Mouse (Mus musculus) limb, embryonic 15.5 days (tissue): ENCODE measurements around the gene 9130213A22Rik. TPM values are rescaled to one million over a fixed set of nuclear protein-coding genes. Genes with fewer than 3 reads are reported as not detected.

Source experiments
- ATAC-seq: fragments of 200-750 bp; cut with Nextera tagmentation; 2 replicates; pipeline ENCODE4 v1.8.0; 2017; ENCODE audit warnings: low read depth, moderate TSS enrichment; ENCODE audit not compliant: insufficient number of reproducible peaks, low FRiP score, low TSS enrichment
- H3K27ac ChIP-seq: fragments of 300-500 bp; sonication (generic); 2 replicates; pipeline ENCODE4 v1.5.1; 2015; ENCODE audit warnings: moderate library complexity, mild to moderate bottlenecking, inconsistent platforms
- H3K27me3 ChIP-seq: fragments of 300-500 bp; sonication (generic); 2 replicates; pipeline ENCODE4 v1.6.1; 2015; ENCODE audit warnings: inconsistent platforms
- H3K36me3 ChIP-seq: fragments of 300-500 bp; sonication (generic); 2 replicates; pipeline ENCODE4 v1.6.1; 2015; ENCODE audit warnings: inconsistent platforms
- H3K4me1 ChIP-seq: fragments of 300-500 bp; sonication (generic); 2 replicates; pipeline ENCODE4 v1.6.1; 2015; ENCODE audit warnings: inconsistent platforms
- H3K4me2 ChIP-seq: fragments of 300-500 bp; sonication (generic); 2 replicates; pipeline ENCODE4 v1.6.1; 2015; ENCODE audit warnings: mild to moderate bottlenecking, inconsistent platforms
- H3K4me3 ChIP-seq: fragments of 300-500 bp; sonication (generic); 2 replicates; pipeline ENCODE4 v1.5.1; 2015; ENCODE audit warnings: mild to moderate bottlenecking, inconsistent platforms
- H3K9ac ChIP-seq: fragments of 300-500 bp; sonication (generic); 2 replicates; pipeline ENCODE4 v1.6.1; 2015; ENCODE audit warnings: inconsistent platforms
- H3K9me3 ChIP-seq: fragments of 300-500 bp; sonication (generic); 2 replicates; pipeline ENCODE4 v1.6.1; 2016; ENCODE audit warnings: inconsistent platforms
- WGBS: fragments of 180-500 bp; shearing (Covaris S2); methylation state at CpG from one replicate; pipeline ENCODE4 v1.1.7; 2015; 5-methylcytosine and 5-hydroxymethylcytosine counted together
- polyA plus RNA-seq: library from polyadenylated mRNA; unstranded; fragments of >200 nt; fragmentation: Nextera tagmentation; extraction: Ambion mirVana; gene quantifications from 2 replicates; pipeline ENCODE4 v1.2.1, GENCODE M21; 2015

9130213A22Rik gene
- polyA plus RNA-seq: 0.40 and 0.49 TPM in 2 replicates

DNA sequence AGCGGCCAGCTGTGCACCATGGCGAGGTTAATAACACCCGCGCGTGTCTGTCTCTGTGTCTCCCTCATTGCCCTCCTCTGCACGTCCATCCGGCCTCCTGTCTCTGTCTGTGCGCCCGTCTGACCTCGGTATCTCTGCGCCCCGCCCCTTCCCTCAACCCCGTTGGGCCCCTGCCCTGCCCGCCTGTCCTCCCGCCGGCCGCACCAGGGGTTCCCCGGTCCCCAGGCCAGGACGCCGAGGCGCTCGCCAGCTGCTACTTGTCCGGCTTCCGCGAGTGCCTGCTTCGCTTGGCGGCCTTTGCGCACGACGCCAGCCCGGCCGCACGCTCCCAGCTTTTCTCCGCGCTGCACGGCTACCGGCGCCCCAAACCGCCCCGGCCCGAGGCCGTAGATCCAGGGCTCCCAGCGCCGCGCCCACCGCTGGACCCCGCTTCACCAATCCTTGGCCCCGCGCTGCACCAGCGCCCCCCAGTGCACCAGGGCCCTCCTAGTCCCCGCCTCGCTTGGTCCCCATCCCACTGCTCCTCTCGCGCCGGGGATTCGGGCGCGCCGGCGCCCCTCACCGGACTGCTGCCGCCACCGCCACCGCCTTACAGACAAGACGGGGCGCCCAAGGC lies at the start of gene 9130213A22Rik:
Gene 9130213A22Rik (minus strand): TSS at position 254 of the 616 bp plus-strand sequence.
- H3K4me1 ChIP-seq: peaks cover 53% of the 10 kb centered on the region
- under 1% methylated on average over 63 of the region's 66 CpGs for WGBS
- peak; percentile 78 for ATAC-seq

DNA sequence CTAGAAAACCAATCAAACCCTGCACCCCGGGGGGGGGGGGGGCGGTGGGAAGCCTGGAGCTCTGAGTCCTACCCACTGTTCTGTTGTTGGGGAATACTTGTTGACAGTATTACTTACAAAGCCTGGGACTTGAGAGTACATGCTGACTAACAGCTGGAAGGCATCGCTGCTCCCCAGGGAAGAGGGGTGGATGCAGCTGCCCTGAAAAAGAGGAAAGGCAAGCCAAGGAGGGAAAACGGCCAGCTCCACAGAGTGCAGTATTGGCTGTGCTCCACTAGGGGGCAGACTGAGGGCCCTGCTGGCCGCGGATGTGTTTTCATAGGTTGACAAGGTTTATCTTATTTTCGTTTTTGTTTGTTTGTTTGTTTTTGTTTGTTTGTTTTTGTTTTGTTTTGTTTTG lies 49.2 kb upstream of the 9130213A22Rik start:
- 28% methylated on average over 7 of the region's 7 CpGs for WGBS
- Histone ChIP-seq H3K27me3 (no peaks in the 10 kb centered on the region), H3K36me3 (no peaks in the 10 kb centered on the region), H3K4me3 (no peak overlapping the region), H3K9me3 (no peaks in the 10 kb centered on the region), H3K9ac (no peak overlapping the region), H3K4me1 (0 out of 2 replicates have a peak, but pooled peaks cover 2% of the 10 kb centered on the region), H3K27ac (no peak overlapping the region), H3K4me2 (no peak overlapping the region)
- no peak for ATAC-seq

More for the DNA sequence above, at the start of gene 9130213A22Rik:
- peak within 1 kb of the TSS; percentile 95 for H3K27ac ChIP-seq
- no peaks in the 10 kb centered on the region for H3K9me3 ChIP-seq
- H3K36me3 ChIP-seq: no peaks in the 10 kb centered on the region
- peak within 1 kb of the TSS; percentile 74 for H3K9ac ChIP-seq
- H3K4me3 ChIP-seq: peak within 1 kb of the TSS; percentile 82
- peak within 1 kb of the TSS; percentile 97 for H3K4me2 ChIP-seq
- 0 out of 2 replicates have a peak, but pooled peaks cover 2% of the 10 kb centered on the region for H3K27me3 ChIP-seq

DNA sequence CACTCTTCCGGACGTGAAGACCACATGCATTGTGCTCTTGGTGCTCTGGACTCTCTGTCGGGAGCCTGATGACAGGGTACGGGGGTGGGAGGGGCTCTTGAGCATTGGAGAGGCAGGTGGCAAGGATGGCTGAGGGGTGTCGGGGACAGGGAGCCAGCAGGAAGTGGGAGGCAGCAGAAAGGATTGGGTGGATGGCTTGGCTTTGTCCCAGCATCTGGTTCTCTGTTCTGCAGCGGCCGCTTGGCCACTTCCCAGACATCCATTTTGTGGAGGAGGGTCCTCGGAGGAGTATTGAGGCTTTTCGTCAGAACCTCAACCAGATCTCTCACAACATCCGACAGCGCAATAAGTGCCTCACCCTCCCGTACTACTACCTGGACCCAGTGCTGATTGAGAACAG lies 46.9 kb upstream of the 9130213A22Rik start:
- 78% methylated on average over 12 of the region's 12 CpGs for WGBS
- H3K4me1 ChIP-seq: 0 out of 2 replicates have a peak, but pooled peaks cover 2% of the 10 kb centered on the region

DNA sequence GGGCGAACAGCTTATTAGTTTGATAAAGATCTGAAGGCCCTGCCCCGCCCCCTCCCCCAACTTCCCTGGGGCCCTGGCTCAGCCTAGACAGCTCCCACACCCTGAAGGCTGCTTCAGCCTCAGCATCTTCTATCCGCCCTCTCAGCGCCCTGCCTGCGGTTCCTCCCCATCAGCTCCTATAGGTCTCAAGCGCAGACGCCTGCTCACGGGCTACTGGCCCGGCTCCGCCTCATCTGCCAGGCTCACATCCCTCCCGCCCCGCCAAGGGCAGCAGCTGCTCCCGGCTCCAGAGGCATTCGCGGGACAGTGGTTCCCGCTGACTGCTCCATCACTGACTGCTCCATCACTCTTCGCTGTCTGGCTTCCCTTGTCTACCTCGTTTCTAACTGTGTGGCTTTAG lies 34.4 kb upstream of the 9130213A22Rik start, which contains the start of gene Alox12b:
Gene Alox12b (plus strand): TSS at position 190 of the 400 bp plus-strand sequence.
- WGBS: 4% methylated on average over 18 of the region's 18 CpGs
- Histone ChIP-seq H3K27ac (no peak within 1 kb of the TSS), H3K27me3 (peaks cover 30% of the 10 kb centered on the region), H3K4me2 (peak within 1 kb of the TSS; percentile 17), H3K4me3 (peak within 1 kb of the TSS; percentile 1; the same call in 1 of the 2 replicates), H3K36me3 (no peaks in the 10 kb centered on the region), H3K4me1 (peaks cover 6% of the 10 kb centered on the region), H3K9ac (no peak within 1 kb of the TSS), H3K9me3 (no peaks in the 10 kb centered on the region)
- ATAC-seq: no peak

More for the DNA sequence above, 46.9 kb upstream of the 9130213A22Rik start:
- Histone ChIP-seq H3K36me3 (no peaks in the 10 kb centered on the region), H3K9me3 (no peaks in the 10 kb centered on the region), H3K27ac (no peak overlapping the region), H3K9ac (no peak overlapping the region), H3K27me3 (peaks cover 4% of the 10 kb centered on the region), H3K4me3 (no peak overlapping the region), H3K4me2 (no peak overlapping the region)
- ATAC-seq: no peak

DNA sequence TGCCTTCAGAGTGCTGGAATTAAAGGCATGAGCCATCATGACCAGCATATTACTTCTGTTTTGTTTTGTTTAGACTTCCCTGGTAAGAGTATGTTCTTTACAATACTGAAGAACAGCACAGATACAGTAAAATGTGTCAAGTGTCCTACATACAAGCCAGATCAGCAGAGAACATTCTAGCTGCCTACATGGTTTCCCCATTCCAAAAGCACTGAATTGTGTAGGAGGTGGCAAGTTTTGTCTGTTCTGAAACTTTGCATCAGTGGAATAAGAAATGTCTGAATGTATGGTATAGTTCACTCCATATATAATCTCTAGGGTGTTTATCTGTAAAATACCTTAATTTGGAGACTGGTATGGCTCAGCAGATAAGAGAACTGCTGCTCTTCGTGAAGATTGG lies 33.0 kb upstream of the 9130213A22Rik start:
- 52% methylated on average over 1 of the region's 1 CpGs for WGBS
- no peak for ATAC-seq

DNA sequence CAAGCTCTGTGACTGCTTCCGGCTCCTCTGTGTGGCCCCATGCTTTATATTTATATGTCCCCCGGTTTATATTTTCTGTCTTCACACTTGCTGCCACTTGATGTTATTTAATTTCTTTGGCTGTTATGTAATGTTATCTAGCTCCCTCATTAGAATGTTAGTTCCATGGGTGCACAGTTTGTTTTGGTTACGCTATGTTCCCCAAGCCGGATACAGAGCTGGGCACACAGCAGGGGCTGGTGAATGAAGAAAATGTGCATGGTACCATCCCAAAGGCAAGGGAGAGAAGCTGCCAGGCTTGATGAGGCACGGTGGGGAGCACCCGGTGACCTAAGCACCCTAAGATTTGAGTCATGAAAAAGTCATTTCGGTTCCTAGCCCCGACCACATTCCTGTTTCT lies 31.4 kb upstream of the 9130213A22Rik start:
- H3K27me3 ChIP-seq: peaks cover 30% of the 10 kb centered on the region
- no peaks in the 10 kb centered on the region for H3K9me3 ChIP-seq
- WGBS: 81% methylated on average over 8 of the region's 8 CpGs
- no peak overlapping the region for H3K27ac ChIP-seq
- no peak for ATAC-seq
- peaks cover 13% of the 10 kb centered on the region for H3K4me1 ChIP-seq
- no peaks in the 10 kb centered on the region for H3K36me3 ChIP-seq
- no peak overlapping the region for H3K9ac ChIP-seq
- no peak overlapping the region for H3K4me2 ChIP-seq
- no peak overlapping the region for H3K4me3 ChIP-seq

More for the DNA sequence above, 33.0 kb upstream of the 9130213A22Rik start:
- Histone ChIP-seq H3K27me3 (peaks cover 30% of the 10 kb centered on the region), H3K9ac (no peak overlapping the region), H3K4me3 (no peak overlapping the region), H3K4me1 (peaks cover 13% of the 10 kb centered on the region), H3K27ac (no peak overlapping the region), H3K9me3 (no peaks in the 10 kb centered on the region), H3K36me3 (no peaks in the 10 kb centered on the region), H3K4me2 (no peak overlapping the region)

DNA sequence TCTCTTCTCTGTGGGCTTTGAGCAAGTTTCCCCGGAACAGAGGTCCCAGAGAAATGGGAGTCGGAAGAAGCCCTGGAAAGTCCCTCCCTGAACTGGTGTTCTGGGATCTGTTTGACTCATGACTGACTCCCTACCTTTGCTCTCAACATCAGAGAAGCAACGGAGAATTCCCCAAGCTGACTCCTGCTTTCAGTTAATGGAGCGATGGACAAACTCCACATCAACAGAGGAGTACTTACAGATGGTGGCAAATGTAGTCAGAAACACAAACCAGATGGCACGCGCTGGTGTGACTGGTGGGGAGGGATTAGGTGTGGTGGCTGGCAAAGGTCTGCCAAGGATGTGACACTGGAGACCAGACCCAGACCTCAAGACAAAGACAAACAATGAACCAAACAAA lies 28.6 kb upstream of the 9130213A22Rik start:
- H3K4me1 ChIP-seq: peaks cover 7% of the 10 kb centered on the region; the same call in 1 of the 2 replicates
- no peaks in the 10 kb centered on the region for H3K36me3 ChIP-seq
- H3K27me3 ChIP-seq: peaks cover 4% of the 10 kb centered on the region; the same call in 1 of the 2 replicates
- H3K9ac ChIP-seq: no peak overlapping the region
- H3K9me3 ChIP-seq: no peaks in the 10 kb centered on the region
- peak overlapping the region; percentile 27 for H3K4me3 ChIP-seq
- ATAC-seq: no peak
- WGBS: 30% methylated on average over 6 of the region's 6 CpGs
- no peak overlapping the region for H3K27ac ChIP-seq
- H3K4me2 ChIP-seq: peak overlapping the region; percentile 47

DNA sequence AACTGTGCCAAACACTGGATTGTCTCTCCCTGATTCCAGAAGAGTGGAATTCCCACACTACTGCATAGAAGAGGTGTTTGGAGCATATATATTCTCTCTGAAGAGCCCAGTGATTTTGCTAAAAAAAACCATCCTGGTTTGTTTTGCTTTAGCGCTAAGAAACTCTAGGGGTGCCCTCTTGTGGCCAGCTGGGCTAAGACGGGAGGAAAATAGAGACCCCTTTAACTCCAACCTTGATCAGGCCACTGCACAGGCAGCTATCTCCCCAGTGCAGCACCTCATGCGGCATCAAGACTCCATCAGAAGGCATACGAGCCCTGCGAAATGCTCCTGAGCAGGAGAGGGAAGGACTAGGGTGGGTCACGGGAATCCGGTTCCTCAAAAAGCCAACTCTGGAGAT lies 28.1 kb upstream of the 9130213A22Rik start:
- no peak for ATAC-seq
- H3K4me3 ChIP-seq: peak overlapping the region; percentile 27
- H3K4me2 ChIP-seq: peak overlapping the region; percentile 47
- peaks cover 2% of the 10 kb centered on the region; the same call in 1 of the 2 replicates for H3K27me3 ChIP-seq
- no peaks in the 10 kb centered on the region for H3K9me3 ChIP-seq
- H3K27ac ChIP-seq: no peak overlapping the region
- whole genome bisulfite sequencing: 2% methylated on average over 7 of the region's 7 CpGs
- peaks cover 7% of the 10 kb centered on the region; the same call in 1 of the 2 replicates for H3K4me1 ChIP-seq
- no peak overlapping the region for H3K9ac ChIP-seq
- H3K36me3 ChIP-seq: no peaks in the 10 kb centered on the region

DNA sequence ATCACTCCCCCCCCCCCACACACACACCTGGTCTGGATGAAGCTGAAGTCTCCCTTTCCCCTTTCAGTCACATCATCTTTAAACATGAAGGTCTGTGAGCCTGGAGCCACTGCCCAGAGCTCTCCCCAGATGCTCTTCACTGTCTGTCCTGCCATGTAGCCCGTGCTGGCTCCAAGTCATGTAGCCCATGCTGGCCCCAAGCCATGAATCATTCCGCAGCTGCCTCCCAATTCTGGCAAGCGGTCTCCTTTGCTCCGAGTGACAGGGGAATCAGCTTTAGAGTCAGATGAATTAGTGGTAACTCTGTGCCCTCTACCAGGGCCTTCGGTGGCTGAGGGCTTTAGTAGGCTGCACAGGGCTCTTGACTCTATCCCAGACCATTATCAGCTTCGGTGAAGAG lies 27.3 kb upstream of the 9130213A22Rik start:
- 69% methylated on average over 6 of the region's 6 CpGs for WGBS
- Histone ChIP-seq H3K4me2 (no peak overlapping the region), H3K27me3 (no peaks in the 10 kb centered on the region), H3K27ac (no peak overlapping the region), H3K9me3 (no peaks in the 10 kb centered on the region), H3K4me3 (no peak overlapping the region), H3K4me1 (peaks cover 7% of the 10 kb centered on the region; the same call in 1 of the 2 replicates), H3K9ac (no peak overlapping the region), H3K36me3 (no peaks in the 10 kb centered on the region)
- ATAC-seq: no peak

DNA sequence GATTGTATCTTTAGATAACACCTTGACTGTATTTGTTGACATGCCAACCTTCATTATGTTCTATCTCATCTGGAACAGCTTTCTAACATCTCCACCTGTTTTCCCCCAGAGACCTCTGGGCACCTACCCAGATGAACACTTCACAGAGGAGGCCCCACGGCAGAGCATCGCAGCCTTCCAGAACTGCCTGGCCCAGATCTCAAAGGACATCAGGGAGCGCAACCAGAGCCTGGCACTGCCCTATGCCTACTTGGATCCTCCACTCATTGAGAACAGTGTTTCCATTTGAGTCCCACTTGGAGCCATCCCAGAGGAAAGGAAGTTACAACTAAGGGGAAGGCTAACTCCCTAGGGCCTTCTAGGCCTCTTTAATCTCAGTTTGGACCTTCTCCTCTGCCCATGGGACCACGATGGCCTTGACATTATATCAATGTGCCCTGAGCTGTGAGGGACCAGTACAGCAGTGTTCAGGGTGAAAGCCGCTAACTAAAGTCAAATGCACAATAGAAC lies 26.1 kb upstream of the 9130213A22Rik start:
- Histone ChIP-seq H3K27me3 (no peaks in the 10 kb centered on the region), H3K36me3 (no peaks in the 10 kb centered on the region), H3K4me2 (no peak overlapping the region), H3K9me3 (no peaks in the 10 kb centered on the region), H3K4me1 (peaks cover 7% of the 10 kb centered on the region; the same call in 1 of the 2 replicates), H3K4me3 (no peak overlapping the region), H3K9ac (no peak overlapping the region), H3K27ac (no peak overlapping the region)
- WGBS: 84% methylated on average over 5 of the region's 5 CpGs
- no peak for ATAC-seq

DNA sequence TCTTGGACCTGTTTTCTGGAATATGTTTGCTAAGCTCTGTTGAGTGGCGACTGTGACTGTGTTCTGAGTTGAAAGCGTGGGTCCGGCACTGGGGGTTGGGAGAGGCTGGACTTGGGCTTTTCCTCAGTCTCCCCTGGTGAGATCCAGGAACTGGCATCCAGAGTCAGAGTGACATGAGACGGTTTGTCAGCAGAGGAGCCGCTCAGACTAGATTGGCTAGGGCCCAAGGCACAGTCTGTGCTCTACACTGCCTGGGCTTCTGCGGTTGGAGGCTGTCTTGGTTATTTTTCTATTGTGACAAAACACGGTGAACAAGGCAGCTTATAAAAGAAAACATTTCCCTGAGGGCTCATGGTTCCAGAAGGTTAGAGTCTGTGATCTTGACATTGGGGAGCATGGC lies 25.2 kb upstream of the 9130213A22Rik start:
- ATAC-seq: no peak
- Histone ChIP-seq H3K27ac (no peak overlapping the region), H3K4me2 (no peak overlapping the region), H3K27me3 (no peaks in the 10 kb centered on the region), H3K36me3 (no peaks in the 10 kb centered on the region), H3K9ac (no peak overlapping the region), H3K4me3 (no peak overlapping the region), H3K9me3 (no peaks in the 10 kb centered on the region), H3K4me1 (peaks cover 7% of the 10 kb centered on the region; the same call in 1 of the 2 replicates)
- 65% methylated on average over 7 of the region's 7 CpGs for WGBS

DNA sequence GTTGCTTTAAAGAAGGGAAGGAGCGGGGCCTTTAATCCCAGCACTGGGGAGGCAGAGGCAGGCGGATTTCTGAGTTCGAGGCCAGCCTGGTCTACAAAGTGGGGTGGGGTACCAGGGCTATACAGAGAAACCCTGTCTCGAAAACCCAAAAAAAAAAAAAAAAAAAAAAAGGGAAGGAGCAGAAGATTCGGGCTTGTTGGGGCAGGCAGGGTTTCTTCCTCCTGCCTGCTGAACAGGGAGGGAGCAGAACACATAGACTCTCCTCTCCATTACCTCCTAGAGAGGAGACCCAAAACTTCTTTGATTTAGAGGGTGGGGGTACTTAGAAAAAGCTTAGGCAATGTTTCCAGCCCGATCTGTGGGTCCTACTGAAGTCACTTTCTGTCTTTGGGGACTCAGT lies 13.0 kb upstream of the 9130213A22Rik start:
- H3K9ac ChIP-seq: no peak overlapping the region
- H3K27me3 ChIP-seq: no peaks in the 10 kb centered on the region
- no peaks in the 10 kb centered on the region for H3K36me3 ChIP-seq
- no peaks in the 10 kb centered on the region for H3K9me3 ChIP-seq
- no peak overlapping the region for H3K4me3 ChIP-seq
- H3K4me2 ChIP-seq: no peak overlapping the region
- no peak overlapping the region for H3K27ac ChIP-seq
- ATAC-seq: no peak
- WGBS: 82% methylated on average over 6 of the region's 6 CpGs
- H3K4me1 ChIP-seq: peaks cover 12% of the 10 kb centered on the region
